Mouse (Mus musculus) right cerebral cortex, postnatal 14 days (tissue): ENCODE data around the gene Slc3a2.
"Not testable (repeated sequence)": the region's sequence is repeated elsewhere in the genome, so short reads cannot be mapped to it uniquely, and the experiment has no call there.

ENCODE experiments used
- DNase-seq: peaks from one replicate; pipeline ENCODE4 v3.0.0; 2022

The Slc3a2 gene

GRCm38 (mm10) chr19:8722907-8723573 is at the start of gene Slc3a2:
Slc3a2 (minus strand) TSS chr19:8723369.
- DNase-seq, result peak; percentile 91

GRCm38 (mm10) chr19:8770567-8771270 is 47.5 kb upstream of the Slc3a2 start, which contains the start of gene Tmem223:
Tmem223 (plus strand) TSS chr19:8770996.
- peak; percentile 80 for DNase-seq

DNA sequence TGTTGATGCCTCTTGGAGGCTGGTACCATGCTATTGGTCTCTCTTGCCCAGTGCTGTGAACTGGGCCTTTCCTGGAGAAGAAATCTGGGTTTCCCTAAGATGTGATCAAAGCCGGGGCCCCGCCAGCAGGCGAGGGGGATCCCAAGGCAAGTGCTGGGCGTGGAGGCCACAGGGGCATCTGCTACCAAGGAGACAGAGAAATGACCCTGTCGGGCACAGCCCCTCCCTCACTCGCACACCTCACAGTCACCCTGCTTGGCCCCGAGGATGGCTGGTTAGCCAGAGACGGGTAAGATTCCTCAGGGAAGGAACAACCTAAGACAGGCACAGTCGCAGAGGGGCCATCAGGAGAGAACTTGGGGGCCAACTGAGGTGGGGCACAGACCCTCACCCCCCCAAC is 42.4 kb upstream of the Slc3a2 start:
- no peak for DNase-seq

GRCm38 (mm10) chr19:8763276-8763675 is 40.1 kb upstream of the Slc3a2 start:
- no peak for DNase-seq

DNA sequence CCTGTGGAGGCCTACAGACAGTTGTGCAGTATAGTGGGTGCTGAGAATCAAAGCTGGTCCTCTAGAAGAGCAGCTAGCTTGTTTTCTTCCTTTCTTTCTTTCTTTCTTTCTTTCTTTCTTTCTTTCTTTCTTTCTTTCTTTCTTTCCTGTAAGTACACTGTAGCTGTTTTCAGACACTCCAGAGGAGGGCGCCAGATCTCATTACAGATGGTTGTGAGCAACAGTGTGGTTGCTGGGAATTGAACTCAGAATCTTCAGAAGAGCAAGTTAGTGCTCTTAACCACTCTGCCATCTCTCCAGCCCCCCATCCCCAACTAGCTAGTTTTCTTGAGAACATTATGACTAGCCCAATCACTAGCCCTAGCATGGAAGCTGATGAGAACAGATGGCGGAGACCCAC is 37.6 kb upstream of the Slc3a2 start:
- no peak for DNase-seq

DNA sequence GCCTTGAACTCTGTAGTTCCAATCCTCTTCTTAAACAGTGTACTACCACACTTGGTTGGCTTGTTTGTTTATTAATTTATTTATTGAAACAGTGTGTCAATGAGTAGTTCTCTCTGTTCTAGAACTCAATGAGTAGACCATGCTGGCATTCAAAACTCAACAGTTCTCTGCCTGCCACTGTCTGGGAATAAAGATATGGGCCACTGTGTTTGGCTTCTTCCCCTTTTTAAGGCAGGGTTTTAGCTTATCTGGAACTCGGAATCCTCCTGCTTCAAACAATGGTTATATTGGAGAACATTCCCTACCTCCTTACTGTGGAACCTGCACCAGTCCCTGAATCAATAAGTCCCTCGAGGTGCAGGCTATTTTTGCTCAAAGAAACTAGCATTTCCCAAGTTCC is 35.7 kb upstream of the Slc3a2 start:
- no peak for DNase-seq

DNA sequence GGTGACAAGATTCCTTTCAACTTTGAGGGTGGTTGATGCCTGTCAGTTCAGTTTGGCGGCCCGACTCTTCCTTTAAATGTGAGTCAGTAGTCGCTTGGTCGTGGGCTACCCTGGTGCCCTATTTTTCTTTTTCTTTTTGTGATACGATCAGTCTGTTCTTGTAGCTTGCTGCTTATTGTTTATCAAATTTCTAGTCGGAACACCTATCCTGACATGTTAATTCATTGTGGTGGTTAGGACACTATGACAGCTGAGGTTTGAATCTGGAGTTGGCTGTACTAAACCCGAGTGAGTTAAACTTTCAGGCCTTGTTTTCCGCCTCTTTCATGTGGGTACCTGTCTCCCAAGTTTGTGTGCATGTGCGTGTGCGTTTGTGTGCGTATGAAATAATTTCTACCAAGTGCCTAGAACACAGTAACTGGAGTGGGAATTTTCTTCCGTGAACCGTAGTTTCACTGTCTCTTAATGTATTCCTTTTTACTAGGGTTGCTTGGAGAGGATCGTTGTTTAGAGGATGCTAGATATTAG is 34.4 kb upstream of the Slc3a2 start:
- no peak for DNase-seq

DNA sequence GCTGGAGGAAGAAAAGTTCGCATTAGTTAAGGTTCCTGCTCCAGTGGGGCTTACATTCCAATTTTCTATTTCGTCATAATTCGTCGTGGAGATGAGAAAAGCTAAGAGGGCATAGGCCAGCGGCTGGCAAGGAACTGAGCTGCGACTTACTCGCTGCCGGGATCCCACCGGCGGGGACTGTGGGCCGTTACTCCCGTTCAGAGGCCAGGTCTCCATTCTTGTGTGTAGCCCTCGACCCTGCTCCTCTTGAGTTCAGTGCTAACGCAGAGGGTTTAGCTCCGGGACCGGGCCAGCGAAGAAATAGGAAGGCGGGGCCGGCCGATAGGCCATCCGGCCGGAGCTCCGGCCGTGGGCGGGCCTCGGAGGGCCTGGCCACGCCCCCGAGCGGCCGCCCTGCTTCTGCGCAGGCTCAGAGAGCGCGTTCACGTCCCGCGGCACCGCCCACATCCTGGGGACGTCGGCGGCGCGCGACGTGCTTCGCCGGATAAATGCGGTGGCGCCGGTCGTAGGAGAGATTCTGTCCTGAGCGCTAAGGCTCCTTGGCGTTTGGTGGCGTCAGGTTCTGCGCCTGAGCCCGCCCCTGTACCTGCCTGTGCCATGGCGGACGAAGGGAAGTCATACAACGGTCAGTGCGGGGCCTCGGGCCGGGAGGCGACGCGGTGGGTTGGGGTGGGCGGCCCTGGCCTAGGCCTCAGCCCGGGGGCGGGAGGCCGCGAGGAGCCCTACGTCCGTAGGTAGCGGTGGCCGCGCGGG is 33.6 kb upstream of the Slc3a2 start, which contains the start of gene Nxf1:
Gene Nxf1, plus strand, starts transcription at position 439 of the 753 bp plus-strand sequence.
- DNase-seq, result peak; percentile 93

DNA sequence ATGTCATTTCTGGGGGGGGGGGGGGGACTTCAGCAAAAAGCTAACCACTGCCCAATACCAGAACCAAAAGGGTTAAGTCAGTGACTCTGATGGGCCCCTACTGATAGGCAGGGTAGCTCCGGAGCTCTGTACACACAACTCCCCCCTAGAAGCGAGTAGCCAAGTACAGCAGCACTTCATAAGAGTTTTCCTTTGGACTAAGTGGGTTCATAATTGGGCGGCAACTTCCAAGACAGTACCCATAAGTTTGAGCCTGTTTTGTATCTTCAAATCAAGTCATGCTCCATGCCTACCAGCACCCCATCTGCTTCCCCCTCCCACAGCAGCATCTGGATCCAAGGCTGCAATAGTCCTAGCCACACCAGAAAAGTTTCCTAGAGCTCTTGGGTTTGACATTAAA is 32.5 kb upstream of the Slc3a2 start:
- DNase-seq, result no peak

GRCm38 (mm10) chr19:8747368-8747767 is 24.2 kb upstream of the Slc3a2 start:
- DNase-seq, result no peak

GRCm38 (mm10) chr19:8745382-8745781 is 22.2 kb upstream of the Slc3a2 start:
- no peak for DNase-seq

DNA sequence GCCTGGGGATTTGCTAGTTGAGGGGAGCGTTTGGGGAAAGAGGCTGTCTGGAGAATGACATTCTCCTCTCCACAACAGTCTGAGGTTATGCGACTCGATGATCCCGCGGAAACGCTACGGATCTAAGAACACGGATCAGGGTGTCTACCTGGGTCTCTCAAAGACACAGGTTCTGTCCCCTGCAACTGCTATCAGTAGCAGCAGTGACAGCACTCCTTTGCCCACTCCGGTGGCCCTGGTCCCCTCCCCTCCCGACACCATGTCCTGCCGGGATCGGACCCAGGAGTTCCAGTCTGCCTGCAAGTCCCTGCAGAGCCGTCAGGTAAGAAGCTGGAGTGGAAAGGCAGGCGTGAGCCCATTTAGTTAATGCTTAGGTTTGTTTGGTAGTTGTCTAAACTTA is 19.0 kb upstream of the Slc3a2 start:
- DNase-seq, result no peak

GRCm38 (mm10) chr19:8741243-8741869 is 18.2 kb upstream of the Slc3a2 start, which contains the start of gene Stx5a:
Stx5a (plus strand) TSS chr19:8741413.
- DNase-seq, result peak; percentile 91

GRCm38 (mm10) chr19:8740603-8741002 is 17.4 kb upstream of the Slc3a2 start, which contains the start of gene 1700092M07Rik:
1700092M07Rik (plus strand) TSS chr19:8740718.
- no peak for DNase-seq

DNA sequence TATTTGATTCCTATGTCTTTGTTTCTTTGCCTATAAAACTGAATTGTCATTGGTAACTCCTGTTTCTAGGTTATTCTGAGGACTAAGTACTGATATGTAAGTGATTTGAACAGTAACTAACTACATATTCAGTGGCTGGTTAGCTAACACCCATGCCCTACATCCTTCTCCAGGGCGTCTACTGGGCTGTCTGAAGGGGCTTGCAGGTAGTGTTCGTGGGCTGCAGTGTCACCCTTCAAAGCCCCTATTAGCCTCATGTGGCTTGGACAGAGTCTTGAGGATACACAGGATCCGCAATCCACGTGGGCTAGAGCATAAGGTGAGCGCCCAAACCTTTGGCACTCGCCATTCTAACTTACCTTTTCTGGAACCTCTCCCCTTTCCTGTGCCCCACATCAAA is 16.5 kb upstream of the Slc3a2 start:
- no peak for DNase-seq

DNA sequence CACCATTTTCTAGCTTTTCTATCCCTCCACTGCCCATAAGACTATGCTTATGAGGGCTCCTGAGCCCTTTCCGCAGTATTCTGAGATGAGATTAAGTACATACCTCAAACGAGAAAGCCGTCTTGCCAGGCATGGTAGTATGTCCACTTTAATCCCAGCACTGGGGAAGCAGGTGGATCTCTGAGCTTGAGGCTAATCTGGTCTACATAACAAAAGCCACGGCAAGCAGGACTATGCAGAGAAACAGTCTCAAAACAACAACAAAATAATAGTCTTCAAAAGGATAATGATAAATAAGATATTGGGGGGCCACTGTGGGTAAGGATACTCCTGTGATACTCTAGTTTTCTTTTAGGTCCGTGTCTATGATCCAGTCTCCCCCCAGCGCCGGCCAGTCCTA is 15.7 kb upstream of the Slc3a2 start:
- DNase-seq, result no peak

DNA sequence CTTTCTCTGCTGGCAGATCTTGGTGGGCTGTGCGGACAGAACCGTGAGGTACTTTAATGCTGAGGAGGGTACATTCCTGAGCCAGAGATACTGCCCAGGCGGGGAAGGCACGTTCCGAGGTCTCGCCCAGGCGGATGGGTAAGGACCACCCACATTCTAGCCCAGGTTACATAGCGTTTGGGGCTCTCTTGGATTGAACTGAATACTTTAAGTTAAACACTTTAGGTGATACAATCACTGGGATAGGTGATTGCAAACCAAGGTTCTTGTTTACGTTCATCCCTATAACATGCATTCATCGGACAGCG is 12.9 kb upstream of the Slc3a2 start:
- no peak for DNase-seq

DNA sequence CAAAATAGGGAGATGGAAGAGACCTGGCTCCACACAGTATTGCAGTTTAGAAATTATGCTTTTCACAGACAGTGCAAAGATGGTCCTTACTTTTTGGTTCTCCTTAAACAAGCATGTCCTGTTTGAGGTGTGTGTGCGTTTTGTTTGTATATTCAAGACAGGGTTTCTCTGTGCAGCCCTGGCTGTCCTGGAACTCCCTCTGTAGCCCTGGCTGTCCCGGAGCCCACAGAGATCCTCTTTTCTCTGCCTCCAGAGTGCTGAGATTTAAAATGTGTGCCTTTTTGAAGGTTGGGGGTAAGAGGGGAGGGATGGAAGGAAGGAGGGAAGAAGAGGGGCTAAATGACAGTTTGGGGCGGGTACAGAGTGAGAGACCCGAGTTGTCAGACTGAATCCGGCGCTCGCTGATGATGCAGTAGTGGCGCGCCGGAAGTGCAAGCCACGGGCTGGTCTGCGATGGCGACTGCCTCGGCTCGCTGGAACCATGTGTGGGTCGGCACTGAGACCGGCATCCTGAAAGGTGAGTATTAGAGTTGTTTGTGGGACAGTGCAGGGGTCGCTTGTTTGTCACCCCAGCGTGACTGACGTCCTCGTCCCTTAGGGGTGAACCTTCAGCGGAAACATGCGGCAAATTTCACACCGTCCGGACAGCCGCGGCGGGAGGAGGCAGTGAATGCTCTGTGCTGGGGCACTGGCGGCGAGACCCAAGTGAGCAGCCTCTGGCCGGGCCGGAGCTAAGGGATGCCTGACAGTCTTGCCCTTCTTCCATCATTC is 12.4 kb upstream of the Slc3a2 start, which contains the start of gene Wdr74:
Gene Wdr74, plus strand, starts transcription at position 439 of the 771 bp plus-strand sequence.
- DNase-seq, result peak; percentile 92

GRCm38 (mm10) chr19:8734334-8734733 is 11.2 kb upstream of the Slc3a2 start:
- no peak for DNase-seq

- DNase-seq, result not testable (repeated sequence)
Measured at GRCm38 (mm10) chr19:8728335-8729099, 5.3 kb upstream of the Slc3a2 start.

- no peak for DNase-seq
Measured at GRCm38 (mm10) chr19:8727495-8728114, 4.4 kb upstream of the Slc3a2 start.
